13 mouse cellular contexts compared by ENCODE assay signal in the genomic region with DNA sequence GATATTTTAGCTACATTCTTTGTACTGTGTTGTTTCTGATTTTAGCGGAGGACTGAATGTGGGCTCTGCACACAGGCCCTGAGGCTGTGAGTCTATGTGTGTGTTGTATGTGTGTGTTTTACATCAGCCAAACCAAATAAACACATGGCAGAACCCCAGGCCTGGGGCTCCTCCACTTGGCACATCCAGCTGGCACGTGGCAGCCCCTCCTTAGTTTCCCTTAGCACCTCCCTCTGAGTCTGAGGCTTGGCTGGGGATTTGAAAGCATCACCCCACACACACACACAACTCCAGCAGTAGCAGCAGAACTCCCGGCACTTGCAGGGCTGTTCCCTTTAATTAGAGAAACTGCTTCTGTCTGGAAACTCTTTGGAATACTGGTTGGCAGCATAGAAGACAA.
DNase-seq lines count a peak whose midpoint lies in the region; ATAC-seq lines count a peak whose summit lies in the region.
"Had no signal": no experiment of that assay in that cellular context is flagged by ENCODE, and none has a peak within 500 bp of the region (broad histone marks: within the 10 kb centered on the region; RNA-seq: fewer than 3 reads in every experiment).

No protein-coding gene starts in this region.

- H3K4me2 ChIP-seq in hindbrain, embryonic 15.5 days, result no peak overlapping the region
- H3K4me2 ChIP-seq in hindbrain, embryonic 11.5 days (replicated peaks; ENCODE audit: low read depth, low read length), result no peak overlapping the region
- H3K4me2 ChIP-seq in midbrain, embryonic 13.5 days (replicated peaks), result no peak overlapping the region
- no peak overlapping the region for H3K4me2 ChIP-seq in limb, embryonic 15.5 days
- H3K4me2 ChIP-seq: heart, embryonic 12.5 days; liver, embryonic 11.5 days had no signal

- no peak overlapping the region for H3K9ac ChIP-seq in hindbrain, embryonic 15.5 days
- H3K9ac ChIP-seq in hindbrain, embryonic 11.5 days (ENCODE audit: low read depth, low read length), result no peak overlapping the region
- no peak overlapping the region for H3K9ac ChIP-seq in midbrain, embryonic 13.5 days (replicated peaks)
- no peak overlapping the region for H3K9ac ChIP-seq in limb, embryonic 15.5 days
- H3K9ac ChIP-seq: heart, embryonic 12.5 days had no signal

- peak; percentile 69; the same call in 1 of the 2 replicates for ATAC-seq in hindbrain, embryonic 15.5 days (ENCODE audit: low FRiP score, low read depth)
- no peak for ATAC-seq in hindbrain, embryonic 11.5 days (ENCODE audit: low FRiP score)
- peak; percentile 27; the same call in 1 of the 2 replicates for ATAC-seq in midbrain, embryonic 13.5 days
- peak; percentile 69; the same call in 1 of the 2 replicates for ATAC-seq in limb, embryonic 15.5 days (ENCODE audit: insufficient number of reproducible peaks, low FRiP score, low TSS enrichment, low read depth)

- 34% methylated on average over 3 of the region's 3 CpGs for WGBS in hindbrain, embryonic 15.5 days
- 44% methylated on average over 3 of the region's 3 CpGs for whole genome bisulfite sequencing in hindbrain, embryonic 11.5 days
- whole genome bisulfite sequencing in midbrain, embryonic 13.5 days, result 47% methylated on average over 3 of the region's 3 CpGs
- 49% methylated on average over 3 of the region's 3 CpGs for WGBS in midbrain, embryonic 10.5 days
- WGBS in limb, embryonic 15.5 days, result 22% methylated on average over 3 of the region's 3 CpGs

- no peaks in the 10 kb centered on the region for H3K36me3 ChIP-seq in hindbrain, embryonic 15.5 days
- H3K36me3 ChIP-seq in hindbrain, embryonic 11.5 days (ENCODE audit: control insufficient read depth, insufficient read depth, low read length), result no peaks in the 10 kb centered on the region
- H3K36me3 ChIP-seq in midbrain, embryonic 13.5 days, result no peaks in the 10 kb centered on the region
- H3K36me3 ChIP-seq in midbrain, embryonic 10.5 days, result no peaks in the 10 kb centered on the region
- no peaks in the 10 kb centered on the region for H3K36me3 ChIP-seq in limb, embryonic 15.5 days
- H3K36me3 ChIP-seq: heart, embryonic 12.5 days had no signal

- DNase-seq in hindbrain, embryonic 11.5 days (ENCODE audit: low spot score), result no peak
- no peak for DNase-seq in midbrain, embryonic 10.5 days (ENCODE audit: low spot score)
- DNase-seq in fibroblast of lung, adult 2 months (ENCODE audit: low read depth), result peak; percentile 43
- DNase-seq in adrenal gland, postnatal 14 days, result no peak
- DNase-seq in ovary, postnatal 14 days (ENCODE audit: low spot score), result no peak
- DNase-seq: gastrocnemius, postnatal 14 days had no signal

- H3K27me3 ChIP-seq in hindbrain, embryonic 15.5 days, result no peaks in the 10 kb centered on the region
- H3K27me3 ChIP-seq in hindbrain, embryonic 11.5 days (ENCODE audit: control insufficient read depth, insufficient read depth, low read length), result no peaks in the 10 kb centered on the region
- H3K27me3 ChIP-seq in midbrain, embryonic 13.5 days, result no peaks in the 10 kb centered on the region
- no peaks in the 10 kb centered on the region for H3K27me3 ChIP-seq in midbrain, embryonic 10.5 days (ENCODE audit: low read depth, poor library complexity, severe bottlenecking)
- H3K27me3 ChIP-seq in limb, embryonic 15.5 days, result no peaks in the 10 kb centered on the region
- H3K27me3 ChIP-seq: heart, embryonic 12.5 days had no signal

- no peak overlapping the region for H3K27ac ChIP-seq in hindbrain, embryonic 15.5 days (replicated peaks)
- no peak overlapping the region for H3K27ac ChIP-seq in hindbrain, embryonic 11.5 days (ENCODE audit: low read depth, low read length)
- H3K27ac ChIP-seq in midbrain, embryonic 13.5 days, result no peak overlapping the region
- no peak overlapping the region for H3K27ac ChIP-seq in midbrain, embryonic 10.5 days (replicated peaks)
- peak overlapping the region; percentile 9; the same call in 1 of the 2 replicates for H3K27ac ChIP-seq in limb, embryonic 15.5 days

- no peaks in the 10 kb centered on the region for H3K4me1 ChIP-seq in hindbrain, embryonic 15.5 days (replicated peaks)
- no peaks in the 10 kb centered on the region for H3K4me1 ChIP-seq in hindbrain, embryonic 11.5 days (replicated peaks; ENCODE audit: control insufficient read depth, insufficient read depth, low read length)
- no peaks in the 10 kb centered on the region for H3K4me1 ChIP-seq in midbrain, embryonic 13.5 days (replicated peaks)
- H3K4me1 ChIP-seq in midbrain, embryonic 10.5 days, result no peaks in the 10 kb centered on the region
- peaks cover 8% of the 10 kb centered on the region for H3K4me1 ChIP-seq in limb, embryonic 15.5 days

- H3K9me3 ChIP-seq in hindbrain, embryonic 15.5 days, result no peaks in the 10 kb centered on the region
- no peaks in the 10 kb centered on the region for H3K9me3 ChIP-seq in hindbrain, embryonic 11.5 days (ENCODE audit: control insufficient read depth, low read length)
- no peaks in the 10 kb centered on the region for H3K9me3 ChIP-seq in midbrain, embryonic 13.5 days
- H3K9me3 ChIP-seq in midbrain, embryonic 10.5 days (replicated peaks), result no peaks in the 10 kb centered on the region
- H3K9me3 ChIP-seq in limb, embryonic 15.5 days, result no peaks in the 10 kb centered on the region
- H3K9me3 ChIP-seq: heart, embryonic 12.5 days had no signal

- H3K4me3 ChIP-seq in hindbrain, embryonic 15.5 days, result no peak overlapping the region
- H3K4me3 ChIP-seq in hindbrain, embryonic 11.5 days (ENCODE audit: low read depth, low read length), result no peak overlapping the region
- no peak overlapping the region for H3K4me3 ChIP-seq in midbrain, embryonic 13.5 days (replicated peaks)
- H3K4me3 ChIP-seq in midbrain, embryonic 10.5 days, result no peak overlapping the region
- H3K4me3 ChIP-seq in limb, embryonic 15.5 days, result no peak overlapping the region
- H3K4me3 ChIP-seq: erythroblast, embryonic 14.5 days; heart, embryonic 12.5 days; myocyte had no signal
